Mouse (Mus musculus): ENCODE measurements around the gene Arl6. TPM values are rescaled to one million over a fixed set of nuclear protein-coding genes. Genes with fewer than 3 reads are reported as not detected.
A peak's percentile ranks its signal among the peaks of the same experiment; 100 is the strongest.

The Arl6 gene
- total and polyA plus RNA-seq, 2 experiments from 2014 or later: 29.2 to 63.1 TPM

DNA sequence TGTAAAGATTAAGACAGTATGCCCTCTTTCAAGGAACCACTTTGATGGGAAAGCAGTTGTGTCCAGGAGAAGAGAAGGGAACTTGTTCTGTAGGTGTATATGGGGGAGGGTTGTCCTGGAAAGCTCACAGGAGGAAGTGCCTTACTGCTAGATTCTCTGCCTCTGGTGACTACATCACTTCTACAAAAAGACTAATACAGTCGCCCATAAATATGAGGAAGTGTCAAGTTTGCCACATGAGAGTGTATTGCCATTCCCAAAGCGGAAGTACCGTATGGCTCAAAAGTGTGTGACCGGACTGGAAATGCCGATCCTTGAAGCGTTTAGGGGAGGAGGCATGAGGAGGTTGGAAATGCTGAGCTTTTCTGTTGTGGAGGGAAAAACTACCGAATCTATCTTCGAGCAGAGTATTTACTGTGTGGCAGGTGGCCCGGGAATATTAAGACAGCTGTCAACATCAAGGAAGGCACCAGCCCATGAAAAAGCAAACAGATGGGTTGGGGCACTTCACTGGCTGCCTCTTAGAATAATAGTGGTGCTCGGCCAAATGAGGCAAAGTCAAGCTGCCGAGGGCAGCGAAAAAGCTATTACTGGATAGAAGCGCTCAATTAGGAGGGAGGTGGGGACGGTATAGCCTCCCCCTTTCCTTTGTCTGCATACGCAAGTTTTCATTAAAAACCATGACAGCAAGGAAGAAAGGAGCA, 35.0 kb downstream of the Arl6 start:
- Histone ChIP-seq H3K27ac (ENCODE audit: low read depth, low read length) (no peak overlapping the region), H3K36me3 (ENCODE audit: insufficient read depth, low read length) (no peaks in the 10 kb centered on the region), H3K27me3 (ENCODE audit: insufficient read depth, low read length) (no peaks in the 10 kb centered on the region), H3K4me3 (ENCODE audit: low read depth, low read length) (peak overlapping the region; percentile 30), H3K9me3 (ENCODE audit: low read length) (no peaks in the 10 kb centered on the region), H3K4me2 (ENCODE audit: low read depth, low read length, poor library complexity, severe bottlenecking) (peak overlapping the region; percentile 64), H3K9ac (replicated peaks; ENCODE audit: low read length, poor library complexity, severe bottlenecking) (no peak overlapping the region), H3K4me1 (ENCODE audit: insufficient read depth, low read length) (no peaks in the 10 kb centered on the region)
- WGBS: 31% methylated on average over 15 of the region's 15 CpGs
- peak; percentile 82 for DNase-seq (ENCODE audit: low spot score)
- no peak for TF ChIP-seq CTCF (IDR thresholded peaks at IDR 0.05)
- peak; percentile 56 for ATAC-seq (ENCODE audit: low FRiP score)

DNA sequence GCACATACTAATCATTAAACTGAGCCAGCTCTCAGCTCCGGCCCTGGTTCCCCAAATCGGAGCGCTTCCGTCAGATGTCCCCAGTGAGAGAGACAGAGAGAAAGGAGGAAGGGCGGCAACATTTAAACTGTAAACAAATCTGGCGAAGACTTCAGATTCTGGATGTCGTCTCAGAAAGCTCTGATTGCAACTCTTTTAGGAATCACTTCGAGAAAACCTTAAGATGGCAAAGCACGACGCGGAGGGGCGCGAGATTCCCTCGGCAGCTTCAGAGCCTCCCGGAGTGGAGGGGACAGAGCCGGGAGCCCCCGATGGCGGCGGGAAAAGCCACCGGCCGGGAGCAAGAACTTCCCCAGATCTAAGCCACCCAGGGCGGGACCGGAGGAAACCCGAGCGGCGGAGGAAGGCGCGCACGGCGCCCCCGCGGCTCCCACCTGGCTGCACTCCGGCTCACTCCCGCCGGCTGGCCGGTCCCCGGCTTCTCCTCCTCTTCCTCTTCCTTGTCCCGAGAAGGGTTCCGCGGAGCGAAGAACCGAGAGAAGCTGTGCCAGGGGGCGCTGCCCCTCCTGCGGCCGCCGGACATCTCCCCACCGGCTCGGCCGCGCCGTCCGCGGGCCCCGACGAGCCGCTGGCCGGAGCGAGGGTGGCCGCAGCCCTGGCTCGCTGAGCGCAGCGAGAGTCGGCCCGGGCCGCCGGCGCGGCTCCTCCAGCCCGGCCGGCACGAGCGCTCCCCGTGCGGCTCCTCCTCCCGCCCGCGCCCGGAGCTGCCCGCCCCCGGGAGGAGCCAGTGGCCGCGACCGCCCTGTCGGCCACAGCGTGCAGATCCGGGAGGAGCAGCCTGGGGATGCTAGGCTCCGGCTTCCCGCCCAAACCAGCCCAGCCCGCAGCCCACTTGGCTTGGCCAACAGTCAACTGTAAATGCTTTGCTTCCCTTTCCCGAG, 38.6 kb downstream of the Arl6 start, which contains the start of gene Crybg3:
Gene Crybg3, minus strand, starts transcription at position 669 of the 941 bp plus-strand sequence.
- H3K36me3 ChIP-seq (ENCODE audit: insufficient read depth, low read length): no peaks in the 10 kb centered on the region
- under 1% methylated on average over 66 of the region's 90 CpGs for WGBS
- no peaks in the 10 kb centered on the region for H3K4me1 ChIP-seq (ENCODE audit: insufficient read depth, low read length)
- no peaks in the 10 kb centered on the region for H3K9me3 ChIP-seq (ENCODE audit: low read length)
- peak within 1 kb of the TSS; percentile 64 for H3K4me3 ChIP-seq (ENCODE audit: low read depth, low read length)
- peak; percentile 50 for DNase-seq (ENCODE audit: low spot score)
- H3K27me3 ChIP-seq (ENCODE audit: insufficient read depth, low read length): no peaks in the 10 kb centered on the region
- peak; percentile 83 for ATAC-seq (ENCODE audit: low FRiP score)
- peak within 1 kb of the TSS; percentile 66 for H3K9ac ChIP-seq (replicated peaks; ENCODE audit: low read length, poor library complexity, severe bottlenecking)
- H3K4me2 ChIP-seq (ENCODE audit: low read depth, low read length, poor library complexity, severe bottlenecking): peak within 1 kb of the TSS; percentile 95
- H3K27ac ChIP-seq (ENCODE audit: low read depth, low read length): peak within 1 kb of the TSS; percentile 1; the same call in 1 of the 2 replicates
- TF ChIP-seq CTCF (IDR thresholded peaks at IDR 0.05): no peak

DNA sequence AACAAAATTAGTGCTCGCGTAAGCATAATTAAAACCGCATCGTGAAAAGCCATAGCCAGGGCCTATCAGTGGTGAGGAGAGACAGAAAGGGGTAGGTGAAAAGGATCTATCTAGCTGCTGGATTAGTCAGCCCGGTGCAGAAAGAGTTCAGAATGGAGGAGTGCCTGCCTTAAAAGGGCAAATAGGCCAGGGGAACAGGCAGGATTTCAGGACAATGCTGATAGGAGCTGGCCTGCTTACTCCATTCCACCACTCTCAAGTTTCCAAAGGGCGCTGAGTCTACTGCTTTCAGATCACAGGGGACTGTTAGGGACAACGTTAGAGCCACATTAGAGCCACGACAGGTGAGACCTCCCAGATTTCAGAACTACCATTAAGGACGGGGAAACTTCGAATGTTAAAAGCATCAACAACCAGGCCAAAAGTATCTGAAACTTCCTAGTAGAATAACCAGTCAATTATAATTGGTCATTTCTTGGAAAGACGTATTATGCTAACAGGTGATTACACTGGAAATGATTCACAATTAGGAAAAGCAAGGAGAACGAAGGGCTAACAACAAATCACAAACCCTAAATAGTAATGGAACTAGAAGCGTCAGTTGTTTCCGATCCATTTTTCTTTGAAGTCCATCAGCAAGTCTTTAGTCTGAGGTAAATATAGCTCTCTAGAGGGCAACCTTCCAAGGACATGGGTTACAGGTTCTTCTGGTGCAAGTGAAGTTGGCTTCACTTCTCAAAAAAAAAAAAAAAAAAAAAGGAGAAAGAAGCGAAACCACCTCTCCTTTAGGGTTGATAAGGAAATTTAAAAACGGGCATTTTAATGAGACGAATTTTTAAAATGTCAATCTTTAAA, 39.6 kb downstream of the Arl6 start:
- H3K9me3 ChIP-seq (ENCODE audit: low read length): no peaks in the 10 kb centered on the region
- H3K4me1 ChIP-seq (ENCODE audit: insufficient read depth, low read length): no peaks in the 10 kb centered on the region
- no peaks in the 10 kb centered on the region for H3K36me3 ChIP-seq (ENCODE audit: insufficient read depth, low read length)
- peak overlapping the region; percentile 64 for H3K4me3 ChIP-seq (ENCODE audit: low read depth, low read length)
- ATAC-seq (ENCODE audit: low FRiP score): no peak
- no peaks in the 10 kb centered on the region for H3K27me3 ChIP-seq (ENCODE audit: insufficient read depth, low read length)
- no peak for TF ChIP-seq CTCF (IDR thresholded peaks at IDR 0.05)
- no peak overlapping the region for H3K27ac ChIP-seq (ENCODE audit: low read depth, low read length)
- DNase-seq (ENCODE audit: low spot score): no peak
- peak overlapping the region; percentile 95 for H3K4me2 ChIP-seq (ENCODE audit: low read depth, low read length, poor library complexity, severe bottlenecking)
- H3K9ac ChIP-seq (replicated peaks; ENCODE audit: low read length, poor library complexity, severe bottlenecking): no peak overlapping the region
- 24% methylated on average over 17 of the region's 17 CpGs for WGBS

DNA sequence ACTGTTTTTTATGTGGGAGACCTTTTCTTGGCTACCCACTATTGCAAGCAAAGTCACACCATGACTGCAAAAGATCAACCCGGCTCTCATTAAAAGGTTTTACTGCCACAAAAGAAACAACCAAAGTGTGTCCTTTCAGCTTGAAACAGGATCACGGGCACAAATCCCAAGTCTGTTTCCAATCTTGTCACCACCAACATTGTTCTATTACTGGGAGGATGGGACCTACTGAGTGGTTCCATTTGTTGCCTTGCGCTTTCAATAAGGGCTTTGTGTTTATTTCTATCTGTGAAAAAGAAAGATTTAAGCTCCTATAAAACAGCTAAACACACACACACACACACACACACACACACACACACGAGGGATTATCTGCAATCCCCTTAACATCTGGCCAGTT, 40.2 kb downstream of the Arl6 start:
- H3K4me2 ChIP-seq (ENCODE audit: low read depth, low read length, poor library complexity, severe bottlenecking): no peak overlapping the region
- H3K36me3 ChIP-seq (ENCODE audit: insufficient read depth, low read length): no peaks in the 10 kb centered on the region
- no peak for TF ChIP-seq CTCF (IDR thresholded peaks at IDR 0.05)
- H3K9me3 ChIP-seq (ENCODE audit: low read length): no peaks in the 10 kb centered on the region
- WGBS: 19% methylated on average over 4 of the region's 4 CpGs
- no peaks in the 10 kb centered on the region for H3K4me1 ChIP-seq (ENCODE audit: insufficient read depth, low read length)
- no peak overlapping the region for H3K4me3 ChIP-seq (ENCODE audit: low read depth, low read length)
- no peak for ATAC-seq (ENCODE audit: low FRiP score)
- no peaks in the 10 kb centered on the region for H3K27me3 ChIP-seq (ENCODE audit: insufficient read depth, low read length)
- DNase-seq (ENCODE audit: low spot score): no peak
- no peak overlapping the region for H3K9ac ChIP-seq (replicated peaks; ENCODE audit: low read length, poor library complexity, severe bottlenecking)
- no peak overlapping the region for H3K27ac ChIP-seq (ENCODE audit: low read depth, low read length)

DNA sequence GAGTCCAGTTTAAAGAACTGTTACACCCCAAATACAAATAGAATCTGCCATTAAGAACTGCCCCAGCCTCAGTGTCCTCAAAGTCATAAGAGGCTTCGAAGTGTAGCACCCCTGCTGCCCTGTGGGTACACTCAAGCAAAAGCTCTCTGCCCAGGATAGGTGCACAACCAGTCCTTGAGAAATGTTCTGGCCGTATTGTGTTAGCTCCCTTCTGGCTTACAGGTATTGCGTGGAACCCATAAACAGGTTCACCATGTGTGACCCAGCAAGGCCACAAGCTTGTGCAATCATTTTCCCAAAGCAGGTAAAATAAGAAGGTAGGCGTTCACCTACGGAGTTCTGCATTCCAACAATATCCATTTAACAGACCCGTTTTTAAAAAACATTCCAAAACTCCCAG, 41.9 kb downstream of the Arl6 start:
- no peak overlapping the region for H3K27ac ChIP-seq (ENCODE audit: low read depth, low read length)
- no peak overlapping the region for H3K4me3 ChIP-seq (ENCODE audit: low read depth, low read length)
- no peak overlapping the region for H3K9ac ChIP-seq (replicated peaks; ENCODE audit: low read length, poor library complexity, severe bottlenecking)
- TF ChIP-seq CTCF (IDR thresholded peaks at IDR 0.05): no peak
- ATAC-seq (ENCODE audit: low FRiP score) (no peak), DNase-seq (ENCODE audit: low spot score) (no peak)
- no peaks in the 10 kb centered on the region for H3K27me3 ChIP-seq (ENCODE audit: insufficient read depth, low read length)
- no peaks in the 10 kb centered on the region for H3K9me3 ChIP-seq (ENCODE audit: low read length)
- WGBS: 94% methylated on average over 6 of the region's 6 CpGs
- no peak overlapping the region for H3K4me2 ChIP-seq (ENCODE audit: low read depth, low read length, poor library complexity, severe bottlenecking)
- H3K36me3 ChIP-seq (ENCODE audit: insufficient read depth, low read length): no peaks in the 10 kb centered on the region
- no peaks in the 10 kb centered on the region for H3K4me1 ChIP-seq (ENCODE audit: insufficient read depth, low read length)
